Mouse (Mus musculus) gastrocnemius, postnatal 4 days (tissue): ENCODE measurements around the gene Exosc7. TPM values are rescaled to one million over a fixed set of nuclear protein-coding genes. Genes with fewer than 3 reads are reported as not detected.

Experiments used
- DNase-seq, 2 experiments: peaks; one replicate each; pipeline ENCODE4 v3.0.0; 2021 to 2022; ENCODE audit warnings: low spot score in 2 of 2, mixed read lengths in 2 of 2
- total RNA-seq, 2 experiments: library from RNA; stranded (reverse); gene quantifications; 2 replicates each; pipeline ENCODE4 v1.2.3; 2021

Exosc7 gene
- total RNA-seq, 2 experiments from 2014 or later, result 29.9 to 33.8 TPM

DNA sequence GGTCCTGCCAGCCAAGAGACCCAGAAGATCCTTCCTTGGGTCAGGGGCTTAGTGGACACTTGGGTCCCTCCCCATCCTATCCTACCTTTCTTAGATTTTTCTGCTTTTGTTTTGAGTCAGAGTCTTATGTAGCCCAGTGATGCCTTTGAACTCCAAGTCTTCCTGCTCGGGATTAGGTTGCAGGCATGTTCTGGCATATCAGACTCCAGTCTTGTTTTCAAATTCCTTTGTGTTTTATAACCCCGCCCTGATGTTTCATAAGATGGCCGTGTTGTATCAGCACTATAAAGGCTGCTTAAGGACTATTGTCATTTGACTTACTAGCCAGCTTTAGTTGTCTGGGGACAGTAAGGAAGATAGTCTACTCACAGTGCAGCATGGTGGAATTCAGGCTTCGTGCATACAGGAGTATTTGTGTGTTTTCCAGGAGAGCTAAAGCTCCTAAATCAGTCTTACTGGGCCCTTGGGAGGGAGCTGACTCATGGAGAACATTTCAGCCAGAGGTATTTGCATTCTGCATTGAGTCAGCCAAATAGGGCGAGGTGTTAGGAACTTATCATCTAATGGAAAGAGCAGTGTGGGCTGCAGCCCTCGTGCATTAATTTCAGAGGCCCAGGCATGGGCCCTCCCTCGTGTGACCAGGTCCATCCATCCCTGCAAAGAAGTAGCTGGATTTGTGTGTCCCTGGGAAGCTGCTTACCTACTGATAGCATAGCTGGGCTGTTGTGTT, 24.1 kb downstream of the Exosc7 start:
- DNase-seq, result peak in 1 of 2 experiments; percentile 43

DNA sequence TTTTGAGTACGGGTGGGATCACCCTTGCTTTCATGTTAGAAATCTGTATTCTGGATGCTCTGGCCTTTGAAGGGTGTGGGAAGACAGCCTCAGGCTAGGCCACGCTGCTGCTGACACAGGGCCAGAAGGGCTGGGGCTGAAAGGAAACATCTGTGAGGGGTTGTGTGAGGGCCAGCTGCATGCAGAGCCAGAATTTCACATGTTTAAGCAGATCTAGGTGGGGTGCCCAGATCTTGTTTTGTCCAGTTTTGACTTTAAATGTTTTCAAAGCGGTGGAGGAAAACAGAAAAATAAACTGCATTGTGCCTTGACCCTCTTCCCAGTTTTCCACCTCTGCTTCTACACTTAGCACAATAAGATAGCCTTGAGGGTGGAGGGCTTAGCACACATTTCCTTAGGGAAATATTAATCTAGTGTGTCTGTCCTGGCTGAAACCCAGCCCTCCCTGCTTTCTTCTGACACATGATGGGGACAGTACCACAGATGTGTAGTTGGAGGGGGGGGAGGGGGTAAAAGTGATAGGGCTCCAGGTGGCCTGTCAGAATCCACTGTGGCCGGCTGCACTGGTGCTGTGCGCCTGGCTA, 26.0 kb downstream of the Exosc7 start:
- DNase-seq, result peak; percentile 48 to 83

DNA sequence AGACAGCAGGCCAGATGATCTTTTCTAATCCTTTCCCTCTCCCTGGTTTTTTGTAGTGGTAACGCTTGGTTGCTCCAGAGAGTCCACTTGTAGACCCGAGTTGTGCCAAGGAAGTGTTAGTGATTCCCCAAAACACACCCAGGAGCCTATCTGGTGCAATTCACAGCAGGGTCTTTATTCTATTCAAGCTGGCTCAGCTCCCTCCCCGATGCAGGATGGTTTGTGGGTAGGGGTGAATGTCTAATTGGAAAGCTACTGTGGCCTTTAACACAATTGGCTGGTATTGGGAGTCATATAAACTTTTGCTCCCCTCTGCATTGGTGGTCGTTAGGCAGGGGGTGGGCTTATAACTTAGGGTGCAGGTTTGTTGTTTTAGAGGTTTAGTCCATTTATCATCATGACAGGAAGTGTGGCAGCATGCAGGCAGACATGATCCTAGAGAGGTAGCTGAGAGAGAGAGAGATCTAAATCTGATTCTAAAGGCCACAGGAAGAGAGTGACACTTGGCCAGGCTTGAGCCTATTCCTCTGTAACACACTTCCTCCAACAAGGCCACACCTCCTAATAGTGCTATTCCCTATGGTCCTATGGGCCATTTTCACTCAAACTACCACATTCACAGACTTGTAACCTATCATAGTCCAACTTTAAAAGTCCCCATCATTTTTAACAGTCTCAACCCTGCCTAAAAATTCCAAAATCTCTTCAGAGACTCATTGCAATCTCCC, 27.0 kb downstream of the Exosc7 start:
- no peak for DNase-seq

DNA sequence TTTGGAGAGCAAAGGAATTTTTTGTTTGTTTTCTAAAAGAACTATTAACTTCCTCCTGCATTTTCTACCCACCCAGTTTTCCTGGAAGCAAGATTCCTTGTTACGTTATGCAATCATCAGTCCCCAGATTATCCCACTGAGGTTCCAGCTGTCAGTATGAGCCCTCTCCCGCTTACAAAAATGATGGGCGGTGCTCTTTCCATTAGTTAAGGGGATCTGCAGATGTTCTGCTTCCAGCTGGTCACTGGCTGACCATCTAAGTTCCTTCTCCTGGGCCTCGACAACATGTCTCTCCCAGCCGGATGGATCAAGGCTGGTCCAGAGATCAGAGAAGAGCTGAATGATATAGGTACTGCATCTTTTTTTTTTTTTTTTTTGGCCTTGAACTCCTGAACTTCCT, 35.4 kb downstream of the Exosc7 start:
- peak in 1 of 2 experiments; percentile 53 for DNase-seq

DNA sequence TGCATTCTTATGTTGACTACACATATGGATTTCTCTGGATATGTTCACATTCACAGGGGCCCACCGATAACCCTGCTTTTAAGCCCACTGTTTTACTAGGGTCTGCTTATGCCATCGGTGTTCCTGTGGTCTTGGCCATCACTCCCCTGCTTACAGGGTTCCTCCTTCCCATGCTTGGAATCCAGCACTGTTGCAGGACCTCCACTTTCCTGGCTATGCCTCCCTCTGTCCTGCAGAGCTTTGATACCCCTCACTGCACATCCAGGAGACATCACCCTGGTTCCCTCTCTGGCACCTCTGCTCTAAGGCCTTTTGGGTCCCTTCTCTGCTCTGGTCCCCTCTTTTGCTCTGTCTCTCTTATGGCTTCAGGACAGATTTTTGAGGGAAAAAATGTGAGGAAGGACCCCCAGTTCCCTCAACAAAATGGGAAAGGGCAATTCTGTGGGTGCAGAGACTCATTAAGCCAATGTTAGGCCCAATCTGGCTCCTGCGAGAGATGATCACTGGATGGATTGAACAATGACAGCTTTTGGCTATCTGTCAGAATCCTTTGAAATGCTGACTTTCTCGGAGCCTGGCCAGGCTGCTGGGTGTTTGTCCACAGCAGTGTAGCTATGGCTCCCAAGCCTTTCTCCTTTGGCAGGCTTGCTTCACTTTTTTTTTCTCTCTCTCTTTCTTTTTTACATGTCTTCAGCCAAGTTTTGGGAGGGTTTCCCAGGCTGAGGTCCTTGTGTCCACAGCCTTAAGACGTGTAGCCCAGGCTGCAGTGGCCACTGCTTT, 37.4 kb downstream of the Exosc7 start, which contains the start of gene Clec3b:
Clec3b (plus strand) TSS at position 706 of the 780 bp plus-strand sequence.
- peak; percentile 39 to 69 for DNase-seq

DNA sequence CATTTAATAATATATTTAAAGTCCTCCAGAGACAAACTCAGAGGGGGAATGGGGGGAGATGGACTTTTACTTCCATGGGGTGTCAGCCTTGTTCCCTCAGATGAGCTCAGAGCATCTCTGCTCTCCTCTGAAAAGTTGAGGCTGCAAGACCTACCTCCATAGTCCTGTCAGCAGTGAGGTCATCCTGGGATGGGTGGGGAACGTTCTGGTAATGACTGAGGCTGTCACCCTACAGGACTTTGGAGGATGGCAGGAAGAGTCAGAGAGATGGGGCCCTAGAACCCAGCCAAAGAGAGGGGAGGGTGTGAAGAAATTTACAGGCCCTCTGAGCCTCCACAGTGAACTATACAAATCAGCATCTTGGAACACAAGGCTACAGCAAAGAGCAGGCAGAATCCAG, 38.5 kb downstream of the Exosc7 start:
- peak in 1 of 2 experiments; percentile 40 for DNase-seq

DNA sequence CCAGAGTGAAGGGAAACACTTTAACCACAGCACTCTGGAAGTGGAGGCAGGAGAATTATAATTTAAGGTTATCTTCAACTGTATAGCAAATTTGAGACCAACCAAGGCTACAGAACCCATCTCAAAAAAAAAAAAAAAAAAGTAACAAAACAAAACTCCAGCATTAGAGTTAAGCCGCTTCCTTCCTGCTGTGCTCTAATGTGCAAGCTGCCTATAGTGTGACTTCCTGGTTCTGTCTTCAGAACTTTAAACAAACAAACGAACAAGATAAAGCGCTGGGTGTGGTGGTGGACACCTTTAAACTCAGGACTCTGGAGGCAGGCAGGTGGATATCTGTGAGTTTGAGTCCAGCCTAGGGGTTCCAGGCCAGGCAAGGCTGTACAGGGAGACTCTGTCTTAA, 39.0 kb downstream of the Exosc7 start:
- DNase-seq, result no peak

DNA sequence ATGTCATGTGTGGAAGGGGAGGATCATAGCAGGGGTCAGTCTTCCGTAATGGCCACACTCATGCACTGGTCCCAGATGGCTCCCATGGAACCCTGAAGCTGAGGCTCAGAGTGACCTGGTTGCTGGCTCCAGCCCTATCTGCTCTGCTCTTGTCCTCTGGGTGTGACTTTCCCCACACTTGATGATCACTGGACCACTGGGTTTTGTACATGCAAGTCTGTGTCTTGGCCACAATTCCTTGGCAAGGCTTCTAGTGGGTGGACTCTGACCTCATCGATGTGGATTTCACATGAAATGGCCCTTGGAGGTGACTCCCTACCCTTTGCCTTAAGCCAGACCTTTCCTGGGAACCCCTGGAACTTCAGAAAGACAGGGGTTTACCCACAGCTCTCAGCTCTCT, 40.1 kb downstream of the Exosc7 start:
- DNase-seq, result peak in 1 of 2 experiments; percentile 26

DNA sequence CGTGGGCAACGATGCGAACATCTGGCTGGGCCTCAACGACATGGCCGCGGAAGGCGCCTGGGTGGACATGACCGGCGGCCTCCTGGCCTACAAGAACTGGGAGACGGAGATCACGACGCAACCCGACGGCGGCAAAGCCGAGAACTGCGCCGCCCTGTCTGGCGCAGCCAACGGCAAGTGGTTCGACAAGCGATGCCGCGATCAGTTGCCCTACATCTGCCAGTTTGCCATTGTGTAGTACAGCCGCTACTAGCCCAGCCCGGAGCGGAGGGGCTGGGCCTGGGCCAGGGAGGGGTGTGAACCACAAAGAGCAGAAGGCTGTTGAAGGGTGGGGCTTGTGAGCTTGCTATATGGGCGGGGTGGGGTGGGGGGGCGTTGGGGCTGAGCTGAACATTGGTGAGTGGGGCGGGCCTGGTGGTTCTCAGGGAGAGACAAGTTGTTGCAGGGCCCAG, 43.9 kb downstream of the Exosc7 start:
- peak; percentile 72 to 80 for DNase-seq

DNA sequence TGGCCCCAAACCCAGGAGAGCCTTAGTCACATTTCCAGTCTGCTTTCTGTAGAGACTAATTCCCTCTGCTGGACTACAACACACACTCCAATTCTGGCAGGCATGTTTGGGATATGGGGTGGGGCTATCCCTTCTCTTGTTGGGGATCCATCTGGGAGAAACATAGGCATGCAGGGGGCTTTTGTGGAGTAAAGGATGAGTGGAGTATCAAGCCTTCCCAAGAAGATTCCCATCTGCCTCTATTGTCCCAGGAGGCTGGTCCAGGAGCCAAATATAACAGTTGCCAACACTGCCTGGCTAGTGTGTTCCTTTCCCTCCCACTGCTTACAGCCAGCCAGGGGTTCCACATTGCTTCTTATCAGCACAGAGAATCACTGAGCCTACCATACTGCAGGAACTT, 44.7 kb downstream of the Exosc7 start:
- DNase-seq, result peak in 1 of 2 experiments; percentile 71

DNA sequence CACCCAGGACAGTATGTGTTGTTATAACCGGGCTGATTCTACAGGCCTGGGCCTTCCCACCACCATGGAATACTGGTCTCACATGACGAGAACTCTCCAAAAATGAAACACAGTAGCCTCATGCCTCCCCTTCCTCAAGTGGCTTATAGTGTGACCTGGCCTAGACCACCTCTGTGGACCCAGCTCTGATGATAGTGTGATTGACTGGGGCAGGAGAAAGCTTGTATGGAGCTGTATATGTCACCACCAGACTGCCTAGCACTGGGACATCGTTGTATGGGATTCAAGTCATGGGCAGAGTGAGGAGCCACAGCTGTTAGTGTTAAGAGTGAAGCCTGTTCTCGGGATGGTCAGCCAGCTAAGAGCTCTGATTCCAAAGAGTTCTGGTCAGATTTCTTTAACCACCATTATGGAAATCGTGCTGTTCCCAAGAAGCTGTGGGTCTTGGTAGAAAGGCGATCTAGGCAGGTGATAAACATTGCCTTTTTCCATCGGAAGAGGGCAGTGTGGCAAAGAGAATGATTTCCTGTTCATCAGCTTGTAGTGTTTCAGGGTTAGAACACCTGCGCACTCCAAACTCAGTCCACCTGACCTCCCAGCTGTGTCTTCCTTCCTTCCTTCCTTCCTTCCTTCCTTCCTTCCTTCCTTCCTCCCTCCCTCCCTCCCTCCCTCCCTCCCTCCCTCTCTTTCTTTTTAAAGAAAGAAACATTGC, 45.3 kb downstream of the Exosc7 start:
- no peak for DNase-seq

DNA sequence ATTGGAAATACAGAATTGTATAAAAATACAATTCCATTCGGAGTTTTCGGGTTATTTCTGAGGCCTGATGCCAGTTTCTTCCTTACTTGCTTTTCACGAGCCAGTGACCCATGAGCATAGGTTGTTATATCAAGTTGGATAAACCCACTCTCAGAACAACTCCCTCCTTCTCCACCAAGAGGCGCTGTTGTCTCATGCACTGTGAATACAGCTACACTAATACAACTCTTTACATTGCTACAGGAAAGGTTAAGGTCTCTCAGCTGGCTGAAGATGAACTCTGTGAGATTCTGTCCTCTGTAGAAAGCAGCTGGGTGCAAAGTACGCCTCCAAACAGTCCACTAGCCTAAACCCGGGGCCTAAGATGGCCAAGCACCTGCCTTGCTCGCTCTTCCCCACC, 46.3 kb downstream of the Exosc7 start:
- DNase-seq, result peak; percentile 39 to 59

DNA sequence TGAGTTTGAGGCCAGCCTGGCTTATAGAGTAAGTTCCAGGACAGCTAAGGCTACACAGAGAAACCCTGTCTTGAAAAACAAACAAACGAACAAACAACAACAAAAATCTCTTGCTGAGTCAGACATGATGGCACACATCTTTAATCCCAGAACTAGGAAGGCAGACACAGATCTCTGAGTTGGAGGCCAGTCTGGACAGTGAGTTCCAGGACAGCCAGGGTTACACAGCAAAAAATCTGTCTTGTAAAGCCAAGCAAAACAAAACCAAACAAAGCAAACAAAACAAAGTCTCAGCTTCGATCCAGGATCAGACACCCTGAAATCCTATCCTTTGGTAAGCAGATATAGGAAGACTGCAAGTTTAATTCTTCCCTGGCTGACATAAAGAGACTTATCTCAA, 48.8 kb downstream of the Exosc7 start:
- DNase-seq, result no peak

DNA sequence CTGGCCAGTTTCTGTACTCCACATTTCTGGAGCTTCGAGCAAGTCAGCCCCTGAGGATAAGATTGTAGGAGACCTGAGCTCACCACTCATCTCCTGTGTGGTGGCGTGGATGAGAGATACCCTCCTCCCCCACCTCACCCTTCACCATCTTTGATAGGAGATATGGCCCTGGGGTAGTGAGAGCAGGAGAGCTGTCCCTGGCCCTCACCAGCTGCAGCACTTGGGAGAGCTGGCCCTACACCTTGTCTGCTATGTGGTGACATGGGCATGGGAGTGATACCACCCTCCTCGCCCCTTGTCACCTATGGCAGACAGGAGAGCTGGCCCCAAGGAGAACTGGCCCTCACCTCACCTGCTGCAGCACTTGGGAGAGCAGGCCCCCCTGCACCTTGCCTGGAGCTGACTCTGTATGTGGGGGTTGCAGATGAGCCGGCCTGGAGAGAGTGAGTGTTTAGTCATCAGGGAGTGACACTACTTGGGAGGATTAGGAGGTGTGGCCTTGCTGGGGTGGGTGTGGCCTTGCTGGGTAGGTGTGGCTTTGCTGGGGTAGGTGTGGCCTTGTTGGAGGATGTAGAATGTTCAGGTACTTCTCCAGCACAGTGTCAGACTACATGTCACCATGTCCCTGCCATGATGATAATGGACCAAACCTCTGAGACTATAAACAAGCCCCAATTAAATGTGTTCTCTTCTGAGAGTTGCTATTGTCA, 50.1 kb downstream of the Exosc7 start:
- no peak for DNase-seq

DNA sequence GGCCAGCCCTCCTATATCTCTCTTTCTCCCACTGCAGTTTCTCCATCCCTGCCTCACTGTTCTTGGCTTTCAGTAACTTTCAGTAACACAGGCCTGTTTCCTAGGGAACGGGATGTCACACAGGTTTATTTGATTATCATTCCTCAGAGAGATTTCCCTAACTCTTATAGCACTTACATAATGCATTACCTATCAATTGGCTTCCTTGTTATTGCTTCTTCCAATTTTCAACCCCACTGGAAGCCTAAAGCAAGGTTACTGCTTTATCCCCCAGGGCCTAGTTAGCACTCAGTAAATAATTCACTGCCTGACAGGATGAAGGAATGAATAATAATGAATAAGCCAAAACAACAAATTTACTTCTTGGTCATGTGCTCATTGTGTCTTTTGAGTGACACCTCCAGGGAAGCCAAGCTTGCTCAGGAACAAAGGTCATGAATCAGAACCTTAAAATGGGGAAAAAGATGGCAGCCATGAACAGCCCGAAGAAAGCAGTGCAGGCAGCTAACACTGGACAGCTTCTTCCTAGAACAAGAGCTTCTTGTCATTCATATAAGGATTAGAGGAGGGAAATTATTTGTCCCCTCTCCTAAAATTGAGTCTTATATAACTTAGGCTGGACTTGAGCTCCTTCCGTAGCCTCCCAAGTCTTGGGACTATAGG, 52.9 kb downstream of the Exosc7 start:
- DNase-seq, result no peak

DNA sequence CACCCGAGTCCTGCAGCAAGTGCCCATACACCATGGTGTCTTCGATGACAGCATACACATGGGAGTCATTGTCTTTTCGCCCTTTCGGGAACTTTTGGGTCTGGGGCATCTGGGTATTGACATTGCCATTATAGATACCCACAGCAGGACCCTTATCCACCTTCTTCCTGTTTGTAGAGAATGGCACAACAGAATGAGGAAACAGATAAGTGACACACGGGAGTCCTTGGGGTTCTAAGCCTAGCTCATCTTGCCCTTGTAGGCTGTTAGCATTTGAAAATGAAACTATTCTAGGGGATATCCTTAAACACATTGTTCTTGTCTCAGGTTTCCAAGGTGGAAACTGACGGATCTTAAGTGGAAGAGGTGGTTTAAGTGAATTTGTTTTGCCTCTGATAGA, 60.7 kb downstream of the Exosc7 start:
- DNase-seq, result no peak

DNA sequence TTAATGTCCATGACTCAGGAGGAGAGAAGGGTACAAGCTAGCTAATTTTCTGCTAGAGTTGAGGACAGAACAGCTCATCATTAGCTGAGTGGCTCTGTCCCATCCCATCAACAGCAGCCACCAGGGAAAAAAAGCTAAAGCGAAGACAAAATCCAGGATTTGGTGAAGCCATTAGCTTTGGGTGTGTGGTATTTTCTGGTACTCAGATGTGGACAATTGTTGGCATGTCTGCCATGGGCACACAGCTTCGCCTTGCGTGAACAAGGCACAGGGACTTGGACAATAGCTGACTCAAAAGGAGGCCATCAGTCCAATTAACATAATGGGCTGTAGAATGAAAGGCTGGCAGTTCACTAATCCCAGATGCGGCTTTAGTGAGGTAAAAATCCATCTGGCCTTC, 61.3 kb downstream of the Exosc7 start:
- no peak for DNase-seq

DNA sequence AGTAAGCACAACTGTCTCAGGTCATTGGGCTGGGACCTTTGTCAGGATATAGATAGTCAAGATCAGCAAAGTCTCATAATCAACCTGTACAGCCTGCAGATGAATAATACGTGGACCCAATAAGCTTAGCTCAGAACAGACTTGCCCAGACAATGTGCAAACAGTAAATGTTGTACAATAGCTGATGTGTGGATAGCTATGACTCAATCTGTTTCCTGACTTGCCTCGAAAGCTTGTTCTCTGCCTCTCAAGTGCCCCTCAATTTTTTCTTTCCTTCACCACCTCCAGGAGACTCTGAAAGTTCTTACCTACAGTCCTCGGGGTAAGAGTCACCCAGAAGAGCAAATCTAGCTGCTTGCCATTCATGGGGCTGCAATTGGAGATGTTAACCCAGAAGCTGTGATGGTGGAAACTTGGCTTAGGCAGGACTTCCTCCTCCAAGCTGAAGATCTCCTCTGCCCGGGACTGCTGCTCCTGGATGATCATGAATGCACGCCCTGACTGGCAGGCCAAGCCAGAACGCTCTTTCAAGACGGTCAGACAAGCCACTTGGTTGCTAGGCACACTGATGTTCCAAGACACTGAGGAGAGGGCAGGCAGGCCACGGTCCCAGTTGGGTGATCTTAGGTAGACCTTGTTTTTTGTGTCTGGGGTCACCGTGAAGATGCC, 64.5 kb downstream of the Exosc7 start:
- no peak for DNase-seq

DNA sequence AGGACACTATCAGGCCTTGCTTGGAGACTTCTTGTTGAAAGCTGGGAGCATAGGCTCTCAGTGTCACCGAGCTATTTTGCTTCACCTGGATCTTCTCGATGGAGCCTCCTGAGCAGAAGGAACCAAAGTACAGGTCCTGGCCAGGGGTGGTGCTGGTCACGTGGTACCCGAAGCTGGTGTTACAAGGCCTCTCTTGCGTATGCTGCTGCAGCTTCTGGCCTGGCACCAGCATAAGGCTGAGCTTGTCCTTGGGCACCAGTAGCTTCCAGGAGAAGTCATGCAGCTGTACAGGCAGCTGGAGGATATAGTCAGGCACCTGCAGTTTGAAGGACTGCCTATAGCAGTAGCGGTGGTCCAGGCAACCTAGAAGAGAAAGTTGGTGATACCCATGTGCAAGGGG, 67.0 kb downstream of the Exosc7 start:
- DNase-seq, result no peak
